Mouse (Mus musculus) bone marrow, adult 2 months (tissue): Measurements from ENCODE around the gene Apof. TPM values are rescaled to one million over a fixed set of nuclear protein-coding genes. Genes with fewer than 3 reads are reported as not detected.

Experiments
- H3K27ac ChIP-seq: fragments of 200-500 bp; 2 replicates; pipeline ENCODE4 v1.5.1; 2012; ENCODE audit warnings: low read depth, mild to moderate bottlenecking, control low read depth, inconsistent platforms, low read length; ENCODE audit not compliant: control insufficient read depth, poor library complexity, insufficient read depth
- H3K4me1 ChIP-seq: fragments of 200-500 bp; 2 replicates; pipeline ENCODE4 v1.6.1; 2011; ENCODE audit warnings: low read length; ENCODE audit not compliant: control insufficient read depth, insufficient read depth
- H3K4me3 ChIP-seq: fragments of 200-500 bp; replicated peaks from 2 replicates; pipeline ENCODE3; 2011; ENCODE audit warnings: mild to moderate bottlenecking, low read depth, low read length, control low read depth; ENCODE audit not compliant: control insufficient read depth
- CTCF ChIP-seq: fragments of 200-500 bp; IDR thresholded peaks from 2 replicates; pipeline ENCODE4 v1.5.1; 2011; ENCODE audit warnings: low read length, control low read depth; ENCODE audit not compliant: control insufficient read depth, insufficient read depth
- POLR2A ChIP-seq: fragments of 200-500 bp; IDR thresholded peaks from 2 replicates; pipeline ENCODE4 v1.6.1; 2011; ENCODE audit warnings: low read depth, mild to moderate bottlenecking, control low read depth, low read length, borderline replicate concordance; ENCODE audit not compliant: control insufficient read depth
- WGBS: fragments of 180-500 bp; shearing (Covaris S2); methylation state at CpG from one replicate; pipeline ENCODE4 v1.1.7; 2018; 5-methylcytosine and 5-hydroxymethylcytosine counted together
- polyA plus RNA-seq: library from polyadenylated mRNA; stranded (reverse); fragments of >200 nt; gene quantifications from 2 replicates; pipeline ENCODE4 v1.2.4, GENCODE M21; 2011; ENCODE audit warnings: low replicate concordance; ENCODE audit not compliant: missing spikeins, insufficient read depth, insufficient read length

The Apof gene
- polyA plus RNA-seq, 1 experiment: 4.0 TPM

DNA sequence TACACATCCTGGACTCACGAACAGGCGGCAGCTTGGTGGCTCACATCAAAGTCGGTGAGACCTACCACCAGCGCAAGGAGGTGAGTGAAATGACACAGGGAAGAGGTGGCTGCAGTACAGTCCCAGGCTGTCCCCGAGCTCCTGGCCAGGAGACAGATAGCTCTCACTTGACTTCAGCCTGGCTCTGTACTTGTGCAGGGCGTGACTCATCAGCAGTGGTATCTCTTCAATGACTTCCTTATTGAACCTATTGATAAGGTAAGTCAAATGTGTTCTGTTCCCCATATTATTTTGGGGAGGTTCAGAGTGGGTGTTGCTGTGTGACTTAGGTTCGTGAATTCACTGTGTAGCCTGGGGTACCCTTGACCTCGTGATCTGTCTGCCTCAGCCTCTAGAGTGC lies 47.1 kb downstream of the Apof start:
- no peak overlapping the region for H3K27ac ChIP-seq
- no peak for TF ChIP-seq CTCF
- no peak for TF ChIP-seq POLR2A
- no peak overlapping the region for H3K4me3 ChIP-seq
- 83% methylated on average over 8 of the region's 8 CpGs for WGBS
- H3K4me1 ChIP-seq: no peaks in the 10 kb centered on the region

Other genes starting within 250 kb of the Apof start
- gene Naca, start 233.1 kb upstream of the Apof start, polyA plus RNA-seq: 429 and 585 TPM in 2 replicates
- gene Ptges3, start 209.7 kb upstream of the Apof start, polyA plus RNA-seq: 102 and 168 TPM in 2 replicates
- gene Atp5b, start 185.4 kb upstream of the Apof start, polyA plus RNA-seq: 369 and 567 TPM in 2 replicates
- gene Baz2a, start 177.1 kb upstream of the Apof start, polyA plus RNA-seq: 31.8 and 64.0 TPM in 2 replicates
- 5.9 and 16.2 TPM in 2 replicates for gene Rbms2, start 88.4 kb upstream of the Apof start, polyA plus RNA-seq
- 1.3 and 3.2 TPM in 2 replicates for gene Gls2, start 74.2 kb upstream of the Apof start, polyA plus RNA-seq
- 5.1 and 5.3 TPM in 2 replicates for gene Spryd4, start 56.9 kb upstream of the Apof start, polyA plus RNA-seq
- gene Mip, start 42.8 kb upstream of the Apof start, polyA plus RNA-seq: not detected in 2 replicates
- gene Timeless, start 36.6 kb upstream of the Apof start, polyA plus RNA-seq: 45.9 and 61.1 TPM in 2 replicates
- gene Apon, start 14.6 kb upstream of the Apof start, polyA plus RNA-seq: 3.2 and 4.4 TPM in 2 replicates
- 32.7 and 54.1 TPM in 2 replicates for gene Stat2, start 1.9 kb downstream of the Apof start, polyA plus RNA-seq
- gene Il23a, start 30.1 kb downstream of the Apof start, polyA plus RNA-seq: 1.5 and 2.1 TPM in 2 replicates
- gene Pan2, start 34.7 kb downstream of the Apof start, polyA plus RNA-seq: 20.1 and 32.1 TPM in 2 replicates
- gene Cnpy2, start 53.8 kb downstream of the Apof start, polyA plus RNA-seq: 31.1 and 52.5 TPM in 2 replicates
- 61.9 and 64.4 TPM in 2 replicates for gene Cs, start 69.1 kb downstream of the Apof start, polyA plus RNA-seq
- gene Coq10a, start 100.3 kb downstream of the Apof start, polyA plus RNA-seq: 10.7 and 22.9 TPM in 2 replicates
- gene Ankrd52, start 108.4 kb downstream of the Apof start, polyA plus RNA-seq: 14.5 and 17.1 TPM in 2 replicates
- gene Slc39a5, start 132.6 kb downstream of the Apof start, polyA plus RNA-seq: not detected in 2 replicates
- gene Nabp2, start 142.8 kb downstream of the Apof start, polyA plus RNA-seq: 26.4 and 40.0 TPM in 2 replicates
- 8.5 and 17.3 TPM in 2 replicates for gene Rnf41, start 143.0 kb downstream of the Apof start, polyA plus RNA-seq
- 45.0 and 74.4 TPM in 2 replicates for gene Smarcc2, start 190.6 kb downstream of the Apof start, polyA plus RNA-seq
- 1,368 and 2,050 TPM in 2 replicates for gene Myl6, start 225.5 kb downstream of the Apof start, polyA plus RNA-seq
- 0.79 and 2.4 TPM in 2 replicates for gene Myl6b, start 230.0 kb downstream of the Apof start, polyA plus RNA-seq